Mouse (Mus musculus) mesoderm, embryonic 11.5 days (tissue): ENCODE data around the gene AV320801.
"Not testable (repeated sequence)": the region's sequence is repeated elsewhere in the genome, so short reads cannot be mapped to it uniquely, and the experiment has no call there.

Source experiments
- DNase-seq: peaks from one replicate; pipeline ENCODE4 v3.0.0-alpha.2; 2012; ENCODE audit warnings: low read depth, low spot score

Gene AV320801

DNA sequence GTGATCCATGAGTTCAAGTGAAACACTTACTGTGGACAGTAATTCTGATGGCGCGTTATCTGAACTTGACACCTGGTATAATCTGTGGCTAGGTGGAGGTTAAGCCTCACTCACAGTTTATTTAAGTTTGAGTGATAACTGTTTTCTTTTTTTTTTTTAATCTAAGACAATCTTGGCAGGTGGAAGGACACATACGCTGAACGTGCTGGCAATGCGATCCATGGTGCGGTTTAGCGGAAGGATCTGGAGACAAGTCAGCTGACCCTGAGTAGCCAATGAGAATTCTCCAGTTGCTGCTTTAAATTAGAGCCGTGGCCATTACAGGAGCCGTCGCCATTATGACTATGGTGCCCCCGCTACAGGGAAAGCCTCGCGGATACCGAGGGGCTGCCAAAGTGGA, at the start of gene AV320801:
TSS of gene AV320801 (plus strand) at position 301 of the 400 bp plus-strand sequence.
- DNase-seq: not testable (repeated sequence)

- DNase-seq: not testable (repeated sequence)
Observed at GRCm38 (mm10) chrX:135464160-135464559, 30.2 kb upstream of the AV320801 start.

DNA sequence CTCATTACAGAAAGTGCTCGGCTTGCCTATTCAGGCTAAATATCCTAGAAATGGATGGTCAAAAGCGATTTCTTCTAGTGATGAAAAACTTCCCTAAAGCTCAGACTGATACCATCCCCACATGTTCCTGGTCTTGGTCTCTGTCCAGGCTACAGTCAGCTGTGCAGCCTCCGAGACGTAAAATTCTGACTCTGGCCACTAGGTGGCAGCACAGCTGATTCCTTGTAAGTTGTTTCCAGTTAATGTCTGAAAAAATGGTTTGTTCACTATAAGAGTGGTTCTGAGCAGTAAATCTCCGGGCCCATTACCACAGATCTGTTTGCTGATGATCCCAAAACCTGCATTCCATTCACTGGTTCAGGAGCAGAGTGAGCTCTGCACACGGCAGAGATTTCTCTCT, 12.5 kb upstream of the AV320801 start:
- DNase-seq: not testable (repeated sequence)

DNA sequence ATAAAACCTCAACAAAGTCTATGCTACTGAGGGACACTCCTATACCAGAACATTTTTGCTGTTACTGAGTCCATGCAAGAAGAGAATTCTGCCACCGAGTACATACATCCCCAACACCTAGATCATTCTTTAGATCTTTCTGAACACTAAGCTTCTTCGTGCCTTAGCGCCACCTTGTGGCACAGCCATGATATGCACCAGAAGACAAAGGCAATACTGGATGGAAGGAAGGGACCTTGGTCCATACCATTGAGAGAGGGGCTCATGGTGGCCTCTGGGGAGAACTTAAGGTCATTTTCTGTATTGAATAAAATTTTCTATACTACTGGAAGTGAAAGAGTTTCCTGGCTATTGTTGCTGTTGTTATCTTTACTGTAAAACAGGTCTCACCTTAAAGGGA, 11.2 kb upstream of the AV320801 start:
- DNase-seq: not testable (repeated sequence)
